Mouse (Mus musculus) bone marrow, adult 2 months (tissue): ENCODE data around the gene Gm3250. TPM values are rescaled to one million over a fixed set of nuclear protein-coding genes. Genes with fewer than 3 reads are reported as not detected.
"Not testable (repeated sequence)": the region's sequence is repeated elsewhere in the genome, so short reads cannot be mapped to it uniquely, and the experiment has no call there.

Experiments
- H3K27ac ChIP-seq: fragments of 200-500 bp; 2 replicates; pipeline ENCODE4 v1.5.1; 2012; ENCODE audit warnings: low read depth, mild to moderate bottlenecking, control low read depth, inconsistent platforms, low read length; ENCODE audit not compliant: control insufficient read depth, poor library complexity, insufficient read depth
- H3K4me1 ChIP-seq: fragments of 200-500 bp; 2 replicates; pipeline ENCODE4 v1.6.1; 2011; ENCODE audit warnings: low read length; ENCODE audit not compliant: control insufficient read depth, insufficient read depth
- H3K4me3 ChIP-seq: fragments of 200-500 bp; replicated peaks from 2 replicates; pipeline ENCODE3; 2011; ENCODE audit warnings: mild to moderate bottlenecking, low read depth, low read length, control low read depth; ENCODE audit not compliant: control insufficient read depth
- CTCF ChIP-seq: fragments of 200-500 bp; IDR thresholded peaks from 2 replicates; pipeline ENCODE4 v1.5.1; 2011; ENCODE audit warnings: low read length, control low read depth; ENCODE audit not compliant: control insufficient read depth, insufficient read depth
- POLR2A ChIP-seq: fragments of 200-500 bp; IDR thresholded peaks from 2 replicates; pipeline ENCODE4 v1.6.1; 2011; ENCODE audit warnings: low read depth, mild to moderate bottlenecking, control low read depth, low read length, borderline replicate concordance; ENCODE audit not compliant: control insufficient read depth
- WGBS: fragments of 180-500 bp; shearing (Covaris S2); methylation state at CpG from one replicate; pipeline ENCODE4 v1.1.7; 2018; 5-methylcytosine and 5-hydroxymethylcytosine counted together
- polyA plus RNA-seq: library from polyadenylated mRNA; stranded (reverse); fragments of >200 nt; gene quantifications from 2 replicates; pipeline ENCODE4 v1.2.4, GENCODE M21; 2011; ENCODE audit warnings: low replicate concordance; ENCODE audit not compliant: missing spikeins, insufficient read depth, insufficient read length

Gene Gm3250
- not detected in 2 replicates for polyA plus RNA-seq

- no CpG with 5 or more reads among the region's 1 CpGs for WGBS
These were observed at the start of gene Gm3250 for GRCm38 (mm10) chr10:77782442-77782841. Gene Gm3250 (minus strand): TSS chr10:77782542.

GRCm38 (mm10) chr10:77826951-77827350, 44.6 kb upstream of the Gm3250 start, which contains the start of gene Krtap10-4:
Gene Krtap10-4 (minus strand): TSS chr10:77827095.
- WGBS: 64% methylated on average over 6 of the region's 6 CpGs
- TF ChIP-seq CTCF (no peak), POLR2A (no peak)
- Histone ChIP-seq H3K4me3 (no peak within 1 kb of the TSS), H3K4me1 (no peaks in the 10 kb centered on the region), H3K27ac (no peak within 1 kb of the TSS)

More at GRCm38 (mm10) chr10:77782442-77782841, at the start of gene Gm3250:
- not testable (repeated sequence) for H3K4me1 ChIP-seq, H3K4me3 ChIP-seq, H3K27ac ChIP-seq

- 60% methylated on average over 4 of the region's 4 CpGs for WGBS
- no peak overlapping the region for H3K4me3 ChIP-seq
- TF ChIP-seq POLR2A: no peak
- no peak for TF ChIP-seq CTCF
- no peaks in the 10 kb centered on the region for H3K4me1 ChIP-seq
- no peak overlapping the region for H3K27ac ChIP-seq
These were observed 36.9 kb upstream of the Gm3250 start for GRCm38 (mm10) chr10:77819203-77819602.

- no peaks in the 10 kb centered on the region for H3K4me1 ChIP-seq
- TF ChIP-seq POLR2A (no peak), CTCF (peak; percentile 8; the same call in 1 of the 2 replicates)
- 94% methylated on average over 4 of the region's 4 CpGs for WGBS
These were observed 36.2 kb upstream of the Gm3250 start for GRCm38 (mm10) chr10:77818523-77818922.

GRCm38 (mm10) chr10:77815514-77815913, 33.2 kb upstream of the Gm3250 start:
- TF ChIP-seq POLR2A (no peak), CTCF (peak; percentile 47; the same call in 1 of the 2 replicates)
- WGBS: 40% methylated on average over 5 of the region's 5 CpGs
- H3K27ac ChIP-seq: no peak overlapping the region
- no peaks in the 10 kb centered on the region for H3K4me1 ChIP-seq
- no peak overlapping the region for H3K4me3 ChIP-seq

More at GRCm38 (mm10) chr10:77818523-77818922, 36.2 kb upstream of the Gm3250 start:
- Histone ChIP-seq H3K27ac (no peak overlapping the region), H3K4me3 (no peak overlapping the region)

GRCm38 (mm10) chr10:77814382-77814781, 32.0 kb upstream of the Gm3250 start, which contains the start of gene Gm2696:
Gene Gm2696 (plus strand): TSS chr10:77814682.
- Histone ChIP-seq H3K27ac (no peak within 1 kb of the TSS), H3K4me1 (no peaks in the 10 kb centered on the region), H3K4me3 (no peak within 1 kb of the TSS)
- 54% methylated on average over 4 of the region's 4 CpGs for WGBS
- TF ChIP-seq POLR2A: no peak
- TF ChIP-seq CTCF: no peak

GRCm38 (mm10) chr10:77811743-77812142, 29.4 kb upstream of the Gm3250 start, which contains the start of gene Gm9507:
Gene Gm9507 (minus strand): TSS chr10:77811843.
- 70% methylated on average over 5 of the region's 5 CpGs for WGBS

GRCm38 (mm10) chr10:77804095-77804494, 21.8 kb upstream of the Gm3250 start:
- WGBS: 58% methylated on average over 3 of the region's 3 CpGs

More at GRCm38 (mm10) chr10:77811743-77812142, 29.4 kb upstream of the Gm3250 start, which contains the start of gene Gm9507:
- no peaks in the 10 kb centered on the region for H3K4me1 ChIP-seq
- no peak within 1 kb of the TSS for H3K27ac ChIP-seq
- TF ChIP-seq CTCF: no peak
- TF ChIP-seq POLR2A: no peak
- H3K4me3 ChIP-seq: no peak within 1 kb of the TSS

GRCm38 (mm10) chr10:77798921-77799508, 16.7 kb upstream of the Gm3250 start, which contains the start of gene Gm19668:
Gene Gm19668 (minus strand): TSS chr10:77799133.
- no peaks in the 10 kb centered on the region for H3K4me1 ChIP-seq
- no peak within 1 kb of the TSS for H3K4me3 ChIP-seq
- 63% methylated on average over 8 of the region's 8 CpGs for WGBS
- no peak for TF ChIP-seq POLR2A
- no peak for TF ChIP-seq CTCF
- H3K27ac ChIP-seq: no peak within 1 kb of the TSS

More at GRCm38 (mm10) chr10:77804095-77804494, 21.8 kb upstream of the Gm3250 start:
- no peak overlapping the region for H3K27ac ChIP-seq
- TF ChIP-seq POLR2A (no peak), CTCF (no peak)
- no peak overlapping the region for H3K4me3 ChIP-seq
- H3K4me1 ChIP-seq: no peaks in the 10 kb centered on the region

GRCm38 (mm10) chr10:77798164-77798920, 16.0 kb upstream of the Gm3250 start:
- not testable (repeated sequence) for H3K4me3 ChIP-seq, H3K27ac ChIP-seq, H3K4me1 ChIP-seq
- 48% methylated on average over 3 of the region's 3 CpGs for WGBS
